Mouse (Mus musculus): Measurements from ENCODE around the gene Clec2l. TPM values are rescaled to one million over a fixed set of nuclear protein-coding genes. Genes with fewer than 3 reads are reported as not detected.

Gene Clec2l
- total and polyA plus RNA-seq, 2 experiments, result not detected

- WGBS, result 2% methylated on average over 60 of the region's 60 CpGs
- peak within 1 kb of the TSS; percentile 9; the same call in 1 of the 2 replicates for H3K9ac ChIP-seq (ENCODE audit: low read depth, low read length)
- no peak for TF ChIP-seq CTCF (IDR thresholded peaks at IDR 0.05; ENCODE audit: low read depth, low read length)
- TF ChIP-seq POLR2A (IDR thresholded peaks at IDR 0.05; ENCODE audit: extremely low read depth, insufficient read depth, low read length), result no peak
- peak within 1 kb of the TSS; percentile 48; the same call in 1 of the 2 replicates for H3K4me3 ChIP-seq (ENCODE audit: insufficient read depth, low read depth, low read length)
- H3K79me2 ChIP-seq (ENCODE audit: control insufficient read depth, insufficient read depth, low read length), result no peaks in the 10 kb centered on the region
- no peak for DNase-seq (ENCODE audit: extremely low read depth, low read depth, low spot score)
- H3K27me3 ChIP-seq (ENCODE audit: control insufficient read depth, insufficient read depth, low read length), result peaks cover 6% of the 10 kb centered on the region
- peaks cover 4% of the 10 kb centered on the region for H3K4me1 ChIP-seq (ENCODE audit: control insufficient read depth, insufficient read depth, low read length)
- H3K36me3 ChIP-seq (ENCODE audit: control insufficient read depth, insufficient read depth, low read length), result no peaks in the 10 kb centered on the region
- H3K27ac ChIP-seq (replicated peaks; ENCODE audit: insufficient read depth, low read depth, low read length), result no peak within 1 kb of the TSS
Observed at GRCm38 (mm10) chr6:38636852-38637618, 25.8 kb upstream of the Clec2l start, which contains the start of gene Klrg2. TSS of gene Klrg2 (minus strand) at chr6:38637242.

GRCm38 (mm10) chr6:38640401-38640800 is 22.5 kb upstream of the Clec2l start:
- Histone ChIP-seq H3K36me3 (ENCODE audit: control insufficient read depth, insufficient read depth, low read length) (no peaks in the 10 kb centered on the region), H3K9ac (ENCODE audit: low read depth, low read length) (no peak overlapping the region), H3K27ac (replicated peaks; ENCODE audit: insufficient read depth, low read depth, low read length) (no peak overlapping the region), H3K4me1 (ENCODE audit: control insufficient read depth, insufficient read depth, low read length) (peaks cover 4% of the 10 kb centered on the region), H3K79me2 (ENCODE audit: control insufficient read depth, insufficient read depth, low read length) (no peaks in the 10 kb centered on the region), H3K4me3 (ENCODE audit: insufficient read depth, low read depth, low read length) (no peak overlapping the region), H3K27me3 (ENCODE audit: control insufficient read depth, insufficient read depth, low read length) (peaks cover 6% of the 10 kb centered on the region)
- TF ChIP-seq POLR2A (IDR thresholded peaks at IDR 0.05; ENCODE audit: extremely low read depth, insufficient read depth, low read length) (no peak), CTCF (IDR thresholded peaks at IDR 0.05; ENCODE audit: low read depth, low read length) (no peak)
- DNase-seq (ENCODE audit: extremely low read depth, low read depth, low spot score), result no peak
- 54% methylated on average over 11 of the region's 11 CpGs for WGBS

- Histone ChIP-seq H3K36me3 (ENCODE audit: control insufficient read depth, insufficient read depth, low read length) (no peaks in the 10 kb centered on the region), H3K79me2 (ENCODE audit: control insufficient read depth, insufficient read depth, low read length) (no peaks in the 10 kb centered on the region), H3K9ac (ENCODE audit: low read depth, low read length) (no peak overlapping the region), H3K4me3 (ENCODE audit: insufficient read depth, low read depth, low read length) (no peak overlapping the region), H3K27me3 (ENCODE audit: control insufficient read depth, insufficient read depth, low read length) (peaks cover 5% of the 10 kb centered on the region), H3K4me1 (ENCODE audit: control insufficient read depth, insufficient read depth, low read length) (peaks cover 4% of the 10 kb centered on the region), H3K27ac (replicated peaks; ENCODE audit: insufficient read depth, low read depth, low read length) (no peak overlapping the region)
- 60% methylated on average over 5 of the region's 5 CpGs for WGBS
- DNase-seq (ENCODE audit: extremely low read depth, low read depth, low spot score), result peak; percentile 20
- TF ChIP-seq POLR2A (IDR thresholded peaks at IDR 0.05; ENCODE audit: extremely low read depth, insufficient read depth, low read length) (no peak), CTCF (IDR thresholded peaks at IDR 0.05; ENCODE audit: low read depth, low read length) (no peak)
Observed at GRCm38 (mm10) chr6:38641228-38641627, 21.6 kb upstream of the Clec2l start.

- Histone ChIP-seq H3K27ac (replicated peaks; ENCODE audit: insufficient read depth, low read depth, low read length) (no peak overlapping the region), H3K4me1 (ENCODE audit: control insufficient read depth, insufficient read depth, low read length) (peaks cover 4% of the 10 kb centered on the region; the same call in 1 of the 2 replicates), H3K4me3 (ENCODE audit: insufficient read depth, low read depth, low read length) (no peak overlapping the region), H3K27me3 (ENCODE audit: control insufficient read depth, insufficient read depth, low read length) (peaks cover under 1% of the 10 kb centered on the region), H3K36me3 (ENCODE audit: control insufficient read depth, insufficient read depth, low read length) (no peaks in the 10 kb centered on the region), H3K79me2 (ENCODE audit: control insufficient read depth, insufficient read depth, low read length) (no peaks in the 10 kb centered on the region), H3K9ac (ENCODE audit: low read depth, low read length) (no peak overlapping the region)
- DNase-seq (ENCODE audit: extremely low read depth, low read depth, low spot score), result no peak
- WGBS, result 73% methylated on average over 5 of the region's 5 CpGs
- TF ChIP-seq CTCF (IDR thresholded peaks at IDR 0.05; ENCODE audit: low read depth, low read length) (no peak), POLR2A (IDR thresholded peaks at IDR 0.05; ENCODE audit: extremely low read depth, insufficient read depth, low read length) (no peak)
Observed at GRCm38 (mm10) chr6:38641645-38642044, 21.2 kb upstream of the Clec2l start.

GRCm38 (mm10) chr6:38642593-38642992 is 20.3 kb upstream of the Clec2l start:
- H3K27me3 ChIP-seq (ENCODE audit: control insufficient read depth, insufficient read depth, low read length), result no peaks in the 10 kb centered on the region
- no peaks in the 10 kb centered on the region for H3K79me2 ChIP-seq (ENCODE audit: control insufficient read depth, insufficient read depth, low read length)
- H3K36me3 ChIP-seq (ENCODE audit: control insufficient read depth, insufficient read depth, low read length), result no peaks in the 10 kb centered on the region
- H3K9ac ChIP-seq (ENCODE audit: low read depth, low read length), result no peak overlapping the region
- no peak overlapping the region for H3K27ac ChIP-seq (replicated peaks; ENCODE audit: insufficient read depth, low read depth, low read length)
- WGBS, result 66% methylated on average over 5 of the region's 5 CpGs
- no peak overlapping the region for H3K4me3 ChIP-seq (ENCODE audit: insufficient read depth, low read depth, low read length)
- no peak for DNase-seq (ENCODE audit: extremely low read depth, low read depth, low spot score)
- TF ChIP-seq POLR2A (IDR thresholded peaks at IDR 0.05; ENCODE audit: extremely low read depth, insufficient read depth, low read length) (no peak), CTCF (IDR thresholded peaks at IDR 0.05; ENCODE audit: low read depth, low read length) (no peak)
- no peaks in the 10 kb centered on the region for H3K4me1 ChIP-seq (ENCODE audit: control insufficient read depth, insufficient read depth, low read length)

- H3K36me3 ChIP-seq (ENCODE audit: control insufficient read depth, insufficient read depth, low read length), result no peaks in the 10 kb centered on the region
- no peaks in the 10 kb centered on the region for H3K4me1 ChIP-seq (ENCODE audit: control insufficient read depth, insufficient read depth, low read length)
- DNase-seq (ENCODE audit: extremely low read depth, low read depth, low spot score), result no peak
- WGBS, result 81% methylated on average over 3 of the region's 3 CpGs
- H3K9ac ChIP-seq (ENCODE audit: low read depth, low read length), result no peak overlapping the region
- TF ChIP-seq CTCF (IDR thresholded peaks at IDR 0.05; ENCODE audit: low read depth, low read length) (no peak), POLR2A (IDR thresholded peaks at IDR 0.05; ENCODE audit: extremely low read depth, insufficient read depth, low read length) (no peak)
- H3K27ac ChIP-seq (replicated peaks; ENCODE audit: insufficient read depth, low read depth, low read length), result no peak overlapping the region
- no peaks in the 10 kb centered on the region for H3K79me2 ChIP-seq (ENCODE audit: control insufficient read depth, insufficient read depth, low read length)
- no peak overlapping the region for H3K4me3 ChIP-seq (ENCODE audit: insufficient read depth, low read depth, low read length)
- H3K27me3 ChIP-seq (ENCODE audit: control insufficient read depth, insufficient read depth, low read length), result no peaks in the 10 kb centered on the region
Observed at GRCm38 (mm10) chr6:38643039-38643438, 19.8 kb upstream of the Clec2l start.

Data from liver, adult 2 months (tissue).